Mouse (Mus musculus) Patski (cell line): Measurements from ENCODE around the gene 4931428F04Rik. TPM values are rescaled to one million over a fixed set of nuclear protein-coding genes. Genes with fewer than 3 reads are reported as not detected.
A peak's percentile ranks its signal among the peaks of the same experiment; 100 is the strongest.

Experiments used
- ATAC-seq: fragments of 100-300 bp; one replicate; pipeline ENCODE4 v1.8.0; 2021
- CTCF ChIA-PET: fragments of 350-600 bp; sonication (Branson Sonifier 250); formaldehyde crosslinking; loops from one replicate; lab custom pipeline; 2022; ENCODE audit warnings: inconsistent platforms; lab: Charles Lee
- POLR2A ChIA-PET: fragments of 350-600 bp; sonication (Branson Sonifier 250); formaldehyde crosslinking; loops from one replicate; lab custom pipeline; 2022; ENCODE audit warnings: antibody characterized with exemption, inconsistent platforms; lab: Charles Lee
- DNase-seq: peaks from one replicate; pipeline ENCODE4 v3.0.0-alpha.2; 2011; ENCODE audit warnings: low read depth, low spot score
- H3K27me3 ChIP-seq: fragments of 371-371 bp; one replicate; pipeline ENCODE4 v1.5.1; 2021
- CTCF ChIP-seq: fragments of 100-300 bp; IDR thresholded peaks from one replicate; pipeline ENCODE4 v1.5.1; 2021
- in situ Hi-C: fragments of 300-500 bp; cut with MboI; formaldehyde crosslinking; loops from 3 replicates; pipeline ENCODE4 v1.11.1; 2018; ENCODE audit warnings: low pct_unique_long_range_greater_than_20kb, mixed read lengths
- polyA plus RNA-seq: library from polyadenylated mRNA; unstranded; gene quantifications from one replicate; pipeline ENCODE4 v1.2.3, GENCODE M21; 2021

4931428F04Rik gene
- polyA plus RNA-seq, result 10.7 TPM

DNA sequence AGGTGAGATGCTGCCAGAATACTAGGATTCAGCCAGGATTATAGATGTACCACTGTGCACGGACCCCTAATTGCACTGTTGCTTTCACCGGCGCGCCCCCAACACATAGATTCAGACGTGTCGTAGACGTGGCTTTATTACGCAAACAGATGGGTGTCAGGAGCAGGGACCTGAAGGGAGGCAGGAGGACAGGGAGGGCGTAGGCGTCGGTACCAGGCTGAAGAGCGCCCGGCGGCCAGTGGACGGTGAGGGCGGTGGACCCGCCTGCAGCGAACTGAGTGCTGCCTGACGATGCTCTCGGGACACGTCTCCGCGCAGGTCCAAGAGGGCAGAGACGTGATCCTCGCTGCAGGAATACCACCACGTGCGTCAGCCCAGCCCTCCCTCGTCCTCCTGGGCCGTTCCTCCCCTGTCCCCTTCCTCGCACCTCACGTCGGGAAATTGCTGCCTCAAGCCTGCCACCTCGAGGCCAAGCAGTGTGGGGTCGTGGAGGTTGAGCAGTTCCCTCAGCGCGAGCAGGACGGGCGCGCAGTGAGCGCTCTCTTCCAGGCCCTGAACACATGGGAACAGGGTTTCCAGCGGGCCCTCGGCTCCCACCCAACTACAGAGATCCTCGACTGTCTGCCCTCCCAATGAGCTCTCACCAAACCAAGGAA lies at the start of gene 4931428F04Rik:
Gene 4931428F04Rik, minus strand, starts transcription at position 60 of the 656 bp plus-strand sequence.
- CTCF ChIA-PET, result interaction anchor here (0.8 to 1.9 kb wide), 10 partner anchors 13 to 602 kb away, joined by 3 to 8 read pairs (median 4); partner anchors contain the start of gene Nol3
- in situ Hi-C loops, result loop anchor here (10.0 kb wide), 1 partner anchor 655 kb away; the partner anchor contains the start of gene Rrad
- no peaks in the 10 kb centered on the region for H3K27me3 ChIP-seq
- TF ChIP-seq CTCF, result no peak
- POLR2A ChIA-PET, result interaction anchor here (0.6 to 2.4 kb wide), 3 partner anchors 14 to 28 kb away, joined by 4 to 6 read pairs (median 4); partner anchors contain the start of genes Fbxl8 and Tradd
- ATAC-seq (no peak), DNase-seq (no peak)

DNA sequence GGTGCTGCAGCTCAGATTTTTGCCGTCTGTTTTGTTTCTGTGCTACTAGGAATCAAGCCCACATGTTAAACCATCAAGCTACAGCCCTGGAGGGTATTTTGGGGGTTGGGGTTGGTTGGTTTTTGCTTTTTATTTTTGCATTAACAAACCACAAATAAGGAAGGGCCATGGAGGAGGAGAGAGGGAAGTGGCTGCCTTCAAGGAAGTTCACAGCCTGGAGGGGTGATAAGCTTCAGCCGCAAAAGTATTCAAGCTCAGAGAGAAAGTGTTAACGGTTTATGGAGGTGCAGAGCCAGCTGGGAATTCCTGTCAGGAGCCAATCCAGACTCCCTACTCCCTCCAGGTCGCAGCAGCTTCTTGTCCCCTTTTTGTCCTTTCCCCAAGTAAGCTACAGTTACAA lies 49.3 kb upstream of the 4931428F04Rik start:
- CTCF ChIA-PET, result interaction anchor here (0.8 to 1.1 kb wide), 2 partner anchors 9 to 12 kb away, joined by 3 read pairs; partner anchors contain the start of gene Fhod1
- no peak for TF ChIP-seq CTCF
- POLR2A ChIA-PET, result interaction anchor here (9.0 kb wide), 1 partner anchor 10 kb away, joined by 52 read pairs; the partner anchor contains the start of genes Lrrc29 and Tmem208
- no peaks in the 10 kb centered on the region for H3K27me3 ChIP-seq
- in situ Hi-C loops, result no loop called here
- ATAC-seq, result no peak
- no peak for DNase-seq

DNA sequence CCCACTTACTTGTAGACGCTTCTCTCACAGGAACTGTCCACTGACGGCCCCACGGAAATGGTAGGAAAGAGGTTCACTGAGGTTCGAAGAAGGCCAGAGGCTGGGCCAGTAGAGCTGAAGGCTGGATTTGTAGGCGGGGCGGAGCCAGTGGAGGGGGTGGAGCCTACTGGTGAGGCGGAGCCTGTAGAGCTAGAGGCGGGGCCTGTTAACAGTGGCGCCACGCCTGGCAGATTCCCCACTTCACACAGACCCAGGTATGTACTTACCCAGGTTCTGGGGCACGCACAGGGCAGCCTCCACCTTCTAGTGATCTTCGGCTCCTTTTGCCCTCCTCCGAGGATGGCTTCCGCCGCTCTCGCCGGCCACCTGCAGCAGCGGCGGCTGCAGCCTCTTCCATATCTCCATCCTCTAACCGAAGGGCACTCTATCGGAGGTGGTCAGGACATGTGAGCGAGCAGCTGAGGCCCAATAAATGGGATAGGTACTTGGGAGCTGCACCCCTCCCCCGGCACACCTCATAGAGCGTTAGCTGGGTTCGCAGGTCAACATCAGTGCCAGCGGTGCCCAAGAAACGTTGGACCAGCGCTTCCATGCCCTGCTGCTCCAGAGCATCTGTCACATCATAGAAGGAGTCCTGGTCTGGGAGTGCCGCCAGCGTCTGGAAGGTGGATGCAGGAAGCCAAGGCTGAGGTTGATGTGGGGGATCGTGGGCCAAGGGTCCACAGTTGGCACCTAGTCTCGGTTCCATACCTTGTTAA lies 46.9 kb upstream of the 4931428F04Rik start:
- ChIA-PET CTCF (no interaction called here), POLR2A (interaction anchor here (1.5 kb wide), 1 partner anchor 9 kb away, joined by 4 read pairs; no protein-coding TSS in a partner anchor)
- no peak for ATAC-seq
- DNase-seq, result no peak
- no peak for TF ChIP-seq CTCF
- no peaks in the 10 kb centered on the region for H3K27me3 ChIP-seq
- in situ Hi-C loops, result no loop called here

DNA sequence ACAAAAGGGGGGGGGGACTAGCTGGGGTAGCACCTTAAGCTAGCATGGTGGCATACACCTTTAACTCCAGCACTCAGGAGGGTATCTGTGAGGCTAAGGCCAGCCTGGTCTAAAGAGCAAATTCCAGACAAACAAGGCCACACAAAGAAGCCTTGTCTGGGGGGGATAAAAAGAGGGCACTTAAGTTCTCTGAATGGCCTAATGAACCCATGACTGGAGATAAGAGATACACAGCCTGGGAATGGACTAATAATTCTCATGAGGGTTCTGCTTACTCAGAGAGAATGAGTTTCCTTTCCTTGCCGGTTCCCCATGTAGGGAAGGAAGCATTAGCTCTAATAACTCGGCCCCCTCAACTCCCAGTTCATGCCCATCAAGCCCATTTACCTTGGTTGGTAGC lies 42.9 kb upstream of the 4931428F04Rik start:
- in situ Hi-C loops, result no loop called here
- no peak for DNase-seq
- TF ChIP-seq CTCF, result no peak
- ChIA-PET POLR2A (no interaction called here), CTCF (no interaction called here)
- ATAC-seq, result no peak
- H3K27me3 ChIP-seq, result no peaks in the 10 kb centered on the region

DNA sequence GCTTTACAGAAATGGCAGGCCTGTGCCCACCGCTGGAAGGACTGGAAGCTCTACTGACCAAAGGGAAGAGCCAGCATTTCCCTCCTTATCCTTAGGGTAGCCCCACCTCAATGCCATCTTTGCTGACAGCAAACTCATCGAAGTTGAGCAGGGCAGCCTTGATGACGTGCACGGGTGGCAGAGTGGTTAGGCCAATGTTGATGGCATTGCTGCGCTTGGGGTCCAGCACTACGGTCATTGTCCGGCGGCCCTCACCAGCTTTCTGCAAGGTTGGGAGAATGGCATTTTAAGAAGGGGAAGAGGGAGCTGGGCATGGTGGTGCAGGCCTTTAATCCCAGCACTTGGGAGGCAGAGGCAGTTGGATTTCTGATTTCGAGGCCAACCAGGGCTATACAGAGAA lies 42.3 kb upstream of the 4931428F04Rik start:
- CTCF ChIA-PET, result no interaction called here
- no peak for TF ChIP-seq CTCF
- in situ Hi-C loops, result no loop called here
- ATAC-seq, result no peak
- no peaks in the 10 kb centered on the region for H3K27me3 ChIP-seq
- POLR2A ChIA-PET, result no interaction called here
- no peak for DNase-seq

DNA sequence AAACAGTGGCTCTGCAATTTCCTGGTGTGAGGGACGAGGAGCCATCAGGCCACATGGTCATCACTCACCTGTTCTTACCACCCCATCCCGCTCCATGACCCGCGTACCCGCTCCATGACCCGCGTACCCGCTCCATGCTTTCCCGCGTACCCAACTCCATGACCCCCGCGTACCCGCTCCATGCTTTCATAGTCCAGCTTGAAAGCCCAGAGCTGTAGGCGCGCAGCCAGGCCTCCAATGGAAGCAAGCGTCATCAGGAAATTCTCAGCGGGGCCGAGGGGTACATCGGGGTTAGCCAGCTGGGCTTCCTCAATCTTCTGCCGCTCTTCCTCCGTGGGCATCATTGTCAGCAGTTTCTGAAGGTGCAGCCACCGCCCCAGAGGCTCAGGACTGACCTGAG lies 41.8 kb upstream of the 4931428F04Rik start:
- TF ChIP-seq CTCF, result no peak
- POLR2A ChIA-PET, result interaction anchor here (0.6 kb wide), 1 partner anchor 528 kb away, joined by 4 read pairs; no protein-coding TSS in a partner anchor
- CTCF ChIA-PET, result no interaction called here
- in situ Hi-C loops, result no loop called here
- DNase-seq (no peak), ATAC-seq (no peak)
- H3K27me3 ChIP-seq, result no peaks in the 10 kb centered on the region

DNA sequence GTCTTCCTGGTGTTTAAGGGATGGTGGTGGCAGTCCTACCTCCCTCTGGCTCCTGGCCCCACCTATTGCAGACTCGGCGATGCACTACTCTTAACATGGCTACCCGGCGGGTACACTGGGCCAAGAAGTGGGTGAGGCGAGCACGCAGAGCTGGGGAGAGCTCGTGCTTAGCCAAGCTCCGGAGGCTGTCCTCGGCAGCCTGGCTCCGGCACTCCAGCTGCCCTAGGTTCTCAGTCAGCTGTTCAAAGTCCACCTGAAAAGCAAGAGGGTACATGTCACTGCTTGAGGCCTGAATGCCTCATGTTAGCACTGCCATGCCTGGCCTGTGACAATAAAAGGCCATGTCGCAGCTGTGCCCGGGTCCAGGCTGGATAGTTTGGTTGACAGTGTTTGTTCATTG lies 40.7 kb upstream of the 4931428F04Rik start:
- H3K27me3 ChIP-seq, result no peaks in the 10 kb centered on the region
- no peak for ATAC-seq
- no peak for DNase-seq
- TF ChIP-seq CTCF, result no peak
- in situ Hi-C loops, result no loop called here
- POLR2A ChIA-PET, result interaction anchor here (5.1 kb wide), 1 partner anchor 12 kb away, joined by 52 read pairs; no protein-coding TSS in a partner anchor
- CTCF ChIA-PET, result no interaction called here

DNA sequence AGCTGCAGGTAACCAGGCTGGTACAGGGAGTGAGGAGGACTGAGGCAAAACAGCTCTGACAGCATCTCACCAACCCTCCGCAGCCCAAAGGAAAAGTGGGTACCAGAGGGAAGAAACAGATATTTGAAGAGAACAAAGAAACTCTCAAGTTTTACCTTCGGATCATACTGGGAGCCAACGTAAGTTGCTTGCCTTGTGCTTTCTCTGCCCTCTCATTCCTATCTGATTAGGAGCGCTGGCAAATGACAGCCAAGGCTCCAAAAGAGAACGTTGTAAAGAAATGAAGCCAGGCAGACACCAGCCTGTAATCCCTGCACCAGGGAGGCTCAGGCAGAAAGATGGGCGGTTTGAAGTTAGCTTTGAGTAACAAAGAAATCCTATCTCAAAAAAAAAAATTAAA lies 37.3 kb upstream of the 4931428F04Rik start:
- no peak for ATAC-seq

DNA sequence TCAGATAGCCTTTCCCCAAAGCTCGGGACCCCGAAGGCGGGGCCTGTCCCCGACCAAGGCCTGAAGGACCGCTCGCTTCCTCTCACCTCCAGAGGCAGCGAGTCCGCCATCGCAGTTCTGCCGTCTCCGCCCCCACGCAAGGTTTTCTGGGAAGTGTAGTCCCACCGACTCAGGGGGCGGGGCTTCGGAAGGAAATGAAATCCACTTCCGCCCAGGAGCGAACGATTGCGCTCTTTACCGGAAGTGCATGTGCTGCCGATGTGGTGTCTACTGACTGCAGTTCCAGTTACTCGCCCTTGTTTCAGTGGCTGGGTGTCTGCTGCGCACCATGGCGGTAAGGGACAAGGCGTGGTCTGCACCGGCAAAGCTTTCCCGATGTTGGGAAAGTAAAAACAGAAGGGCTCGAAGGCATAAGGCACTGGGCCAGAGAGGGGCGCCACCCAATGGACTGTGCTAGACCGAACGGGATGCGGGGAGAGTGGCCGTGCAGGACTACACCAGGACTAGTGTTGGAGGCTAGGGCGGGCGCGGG lies 36.5 kb upstream of the 4931428F04Rik start, which contains the start of the genes Lrrc29 and Tmem208:
Gene Lrrc29, minus strand, starts transcription at position 138 of the 532 bp plus-strand sequence.
Gene Tmem208, plus strand, starts transcription at position 214 of the 532 bp plus-strand sequence.
- ChIA-PET CTCF (interaction anchor here (1.3 to 1.8 kb wide), 2 partner anchors 9 to 22 kb away, joined by 3 to 4 read pairs; partner anchors contain the start of genes Fhod1 and Slc9a5), POLR2A (interaction anchor here (1.1 to 5.1 kb wide), 5 partner anchors 16 to 28 kb away, joined by 3 to 52 read pairs (median 7); partner anchors contain the start of genes E2f4, Fhod1 and Slc9a5)
- in situ Hi-C loops, result no loop called here
- ATAC-seq, result peak; percentile 88
- no peaks in the 10 kb centered on the region for H3K27me3 ChIP-seq
- no peak for DNase-seq
- TF ChIP-seq CTCF, result no peak

More for the DNA sequence above, 37.3 kb upstream of the 4931428F04Rik start:
- H3K27me3 ChIP-seq, result no peaks in the 10 kb centered on the region
- ChIA-PET CTCF (interaction anchor here (0.6 to 1.8 kb wide), 6 partner anchors 8 to 25 kb away, joined by 3 to 5 read pairs (median 4); partner anchors contain the start of genes Fhod1 and Slc9a5), POLR2A (interaction anchor here (1.1 to 5.1 kb wide), 6 partner anchors 10 to 29 kb away, joined by 3 to 52 read pairs (median 6); partner anchors contain the start of genes E2f4, Fhod1 and Slc9a5)
- in situ Hi-C loops, result no loop called here
- DNase-seq, result no peak
- no peak for TF ChIP-seq CTCF

DNA sequence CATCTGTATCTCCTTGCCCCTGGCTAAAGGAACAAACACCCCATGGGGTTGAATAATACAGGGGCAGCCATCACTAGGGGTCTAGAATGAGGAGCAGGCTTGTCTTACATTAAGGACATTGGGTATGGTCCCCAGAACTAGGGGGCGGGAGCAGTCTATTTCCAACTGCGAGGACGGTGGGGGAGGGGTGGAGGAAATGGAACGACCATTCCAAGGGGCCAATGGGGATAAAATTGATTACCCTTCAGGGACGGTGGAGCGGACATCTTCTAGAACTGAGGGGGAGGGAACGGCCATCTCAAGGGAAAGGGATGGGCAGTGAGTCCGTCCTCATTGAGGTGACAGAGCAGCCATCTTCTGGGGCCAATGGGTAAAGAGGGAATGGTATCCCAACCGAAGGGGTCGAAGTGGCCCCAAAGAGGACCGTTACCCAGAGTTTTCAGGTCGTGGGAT lies 36.0 kb upstream of the 4931428F04Rik start:
- CTCF ChIA-PET, result interaction anchor here (1.8 kb wide), 1 partner anchor 23 kb away, joined by 4 read pairs; the partner anchor contains the start of genes Fhod1 and Slc9a5
- DNase-seq, result no peak

More for the DNA sequence above, 36.0 kb upstream of the 4931428F04Rik start:
- no peak for TF ChIP-seq CTCF
- H3K27me3 ChIP-seq, result no peaks in the 10 kb centered on the region
- in situ Hi-C loops, result no loop called here
- POLR2A ChIA-PET, result no interaction called here
- ATAC-seq, result no peak
